Mouse (Mus musculus) forebrain, embryonic 16.5 days (tissue): ENCODE results near the gene Lmtk3. TPM values are rescaled to one million over a fixed set of nuclear protein-coding genes. Genes with fewer than 3 reads are reported as not detected.
A peak's percentile ranks its signal among the peaks of the same experiment; 100 is the strongest.

ENCODE experiments used
- ATAC-seq: fragments of 200-750 bp; cut with Nextera tagmentation; 2 replicates; pipeline ENCODE4 v1.8.0; 2017; ENCODE audit warnings: mild to moderate bottlenecking, moderate library complexity
- H3K27ac ChIP-seq: fragments of 300-500 bp; sonication (generic); 2 replicates; pipeline ENCODE4 v1.5.1; 2014; ENCODE audit warnings: low read length, control low read depth
- H3K27me3 ChIP-seq: fragments of 300-500 bp; sonication (generic); replicated peaks from 2 replicates; pipeline ENCODE4 v1.6.1; 2014; ENCODE audit warnings: low read length; ENCODE audit not compliant: control insufficient read depth, insufficient read depth
- H3K36me3 ChIP-seq: fragments of 300-500 bp; sonication (generic); 2 replicates; pipeline ENCODE4 v1.6.1; 2014; ENCODE audit not compliant: control insufficient read depth, insufficient read depth
- H3K4me1 ChIP-seq: fragments of 300-500 bp; sonication (generic); replicated peaks from 2 replicates; pipeline ENCODE4 v1.6.1; 2014; ENCODE audit warnings: low read length; ENCODE audit not compliant: control insufficient read depth, insufficient read depth
- H3K4me2 ChIP-seq: fragments of 300-500 bp; sonication (generic); 2 replicates; pipeline ENCODE4 v1.6.1; 2014; ENCODE audit warnings: mild to moderate bottlenecking, low read length, control low read depth
- H3K4me3 ChIP-seq: fragments of 300-500 bp; sonication (generic); replicated peaks from 2 replicates; pipeline ENCODE4 v1.5.1; 2014; ENCODE audit warnings: mild to moderate bottlenecking, low read length, control low read depth
- H3K9ac ChIP-seq: fragments of 300-500 bp; sonication (generic); replicated peaks from 2 replicates; pipeline ENCODE4 v1.6.1; 2014; ENCODE audit warnings: low read depth, low read length, control low read depth
- H3K9me3 ChIP-seq: fragments of 300-500 bp; sonication (generic); 2 replicates; pipeline ENCODE4 v1.6.1; 2016; ENCODE audit warnings: low read length; ENCODE audit not compliant: control insufficient read depth
- WGBS: fragments of 180-500 bp; shearing (Covaris S2); extraction: QIAGEN DNeasy Blood & Tissue Kit; methylation state at CpG from one replicate; pipeline ENCODE4 v1.1.7; 2014; 5-methylcytosine and 5-hydroxymethylcytosine counted together
- polyA plus RNA-seq: library from polyadenylated mRNA; unstranded; fragments of >200 nt; fragmentation: Nextera tagmentation; extraction: Ambion mirVana; gene quantifications from 2 replicates; pipeline ENCODE4 v1.2.1, GENCODE M21; 2015

The Lmtk3 gene
- polyA plus RNA-seq, 1 experiment from 2014 or later: 26.4 TPM

DNA sequence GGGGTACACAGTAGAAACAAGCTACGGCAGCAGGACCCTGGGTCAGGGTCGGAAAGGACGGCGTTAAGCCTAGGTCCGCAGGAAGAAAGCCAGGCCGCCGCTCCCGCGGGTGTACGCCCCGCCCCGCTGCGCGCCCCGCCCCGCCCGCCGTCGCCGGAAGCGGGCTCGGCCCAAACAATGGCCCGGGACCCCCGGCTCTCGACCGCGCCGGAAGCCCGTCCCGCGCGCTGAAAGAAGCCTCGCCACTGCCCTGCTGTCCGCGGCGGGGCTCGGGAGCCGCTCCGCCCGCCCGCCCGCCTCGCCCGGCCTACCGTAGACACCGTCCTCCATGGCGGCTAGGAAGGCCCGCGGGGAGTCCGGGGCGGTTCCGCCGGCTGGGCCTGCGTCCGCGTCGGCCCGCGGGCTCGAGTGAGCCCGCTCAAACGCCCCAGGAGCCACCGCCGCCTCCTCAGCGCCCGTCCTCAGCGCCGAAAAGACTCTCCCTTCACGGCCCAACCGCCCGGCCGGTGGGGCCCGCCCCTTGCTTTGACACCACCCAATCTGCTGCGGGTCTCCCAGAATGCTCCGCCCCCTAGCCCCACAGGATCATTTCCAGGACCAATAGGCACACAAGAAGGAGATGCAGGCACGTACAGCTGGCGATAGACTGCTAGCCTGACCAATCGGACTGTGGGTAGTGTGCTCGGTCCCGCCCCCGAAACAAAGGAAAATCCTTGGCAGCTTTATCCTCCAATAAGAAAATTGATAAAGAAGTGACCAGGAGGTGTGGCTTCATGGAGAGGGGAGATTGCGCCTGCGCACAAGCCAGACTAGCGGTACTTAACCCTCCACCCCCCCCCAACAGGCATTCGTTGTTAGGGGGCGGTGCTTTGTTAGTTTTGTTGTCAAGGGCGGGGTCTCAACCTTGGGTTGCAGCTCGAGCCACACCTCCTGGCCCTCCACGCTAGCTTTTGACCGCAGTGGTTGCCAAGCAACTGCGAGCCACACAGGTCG lies 30.5 kb downstream of the Lmtk3 start, which contains the start of gene Cyth2:
Gene Cyth2, minus strand, starts transcription at position 795 of the 993 bp plus-strand sequence.
- H3K27ac ChIP-seq: peak within 1 kb of the TSS; percentile 99
- no peaks in the 10 kb centered on the region for H3K9me3 ChIP-seq
- peak within 1 kb of the TSS; percentile 96 for H3K9ac ChIP-seq
- peaks cover 26% of the 10 kb centered on the region for H3K4me1 ChIP-seq
- H3K4me3 ChIP-seq: peak within 1 kb of the TSS; percentile 73
- WGBS: under 1% methylated on average over 87 of the region's 92 CpGs
- H3K36me3 ChIP-seq: peaks cover 20% of the 10 kb centered on the region
- ATAC-seq: peak; percentile 99
- H3K4me2 ChIP-seq: peak within 1 kb of the TSS; percentile 82
- H3K27me3 ChIP-seq: no peaks in the 10 kb centered on the region

DNA sequence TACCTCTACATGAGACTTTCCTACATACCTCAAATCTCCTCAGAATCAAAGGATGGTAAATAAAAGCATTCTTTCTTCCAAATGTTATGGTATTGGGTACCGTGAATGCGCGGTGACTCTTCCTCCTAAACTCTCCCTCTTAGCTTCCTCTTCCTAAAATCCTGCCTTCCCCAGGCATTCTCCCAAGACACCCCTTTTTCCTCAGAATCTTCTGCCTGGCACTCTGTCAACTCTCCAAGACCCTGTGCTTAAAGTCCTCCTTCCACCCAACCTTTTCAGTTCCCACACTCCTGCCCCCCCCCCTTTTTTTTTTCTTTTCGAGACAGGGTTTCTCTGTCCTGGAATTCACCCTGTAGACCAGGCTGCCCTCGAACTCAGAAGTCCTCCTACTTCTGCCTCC lies 31.3 kb downstream of the Lmtk3 start:
- H3K4me1 ChIP-seq: peaks cover 26% of the 10 kb centered on the region
- no peaks in the 10 kb centered on the region for H3K9me3 ChIP-seq
- peak overlapping the region; percentile 48 for H3K27ac ChIP-seq
- H3K9ac ChIP-seq: peak overlapping the region; percentile 31
- no peak for ATAC-seq
- peak overlapping the region; percentile 63 for H3K4me2 ChIP-seq
- H3K36me3 ChIP-seq: peaks cover 16% of the 10 kb centered on the region
- H3K4me3 ChIP-seq: peak overlapping the region; percentile 47
- 0% methylated on average over 5 of the region's 5 CpGs for WGBS
- no peaks in the 10 kb centered on the region for H3K27me3 ChIP-seq

DNA sequence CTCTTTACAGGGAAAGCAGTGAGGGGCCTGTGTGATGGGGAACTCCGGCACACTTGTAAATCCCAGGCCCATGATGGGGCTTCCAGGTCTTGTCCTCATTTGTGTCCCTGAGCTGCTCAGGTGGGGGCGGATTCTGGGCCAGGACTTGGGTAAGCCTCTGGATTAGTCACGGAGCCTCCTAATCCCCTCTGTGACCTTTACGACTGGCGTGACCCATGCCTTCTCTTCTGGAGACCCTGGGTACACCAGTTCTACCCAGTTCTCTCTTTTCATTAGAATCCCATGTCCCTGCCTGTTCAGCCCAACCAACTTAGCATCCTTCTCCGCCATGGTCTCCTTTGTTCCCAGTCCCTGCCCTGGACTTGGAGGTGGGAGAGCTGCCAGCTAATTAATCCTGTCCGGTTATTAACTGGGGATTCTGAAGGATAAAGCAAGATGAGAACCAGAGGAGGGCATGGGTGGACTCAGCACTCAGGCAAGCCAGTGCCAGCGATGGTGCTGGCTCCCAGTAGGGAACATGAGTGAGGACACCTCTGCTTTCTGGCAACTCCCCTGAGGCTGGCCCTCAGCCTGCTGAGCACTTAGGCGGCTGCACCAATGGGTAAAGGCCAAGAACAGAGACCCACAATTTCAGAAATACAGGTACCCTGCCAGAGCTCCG lies 31.9 kb downstream of the Lmtk3 start:
- no peaks in the 10 kb centered on the region for H3K9me3 ChIP-seq
- no peak overlapping the region for H3K9ac ChIP-seq
- 16% methylated on average over 10 of the region's 10 CpGs for WGBS
- peaks cover 26% of the 10 kb centered on the region for H3K4me1 ChIP-seq
- no peaks in the 10 kb centered on the region for H3K27me3 ChIP-seq
- H3K27ac ChIP-seq: peak overlapping the region; percentile 48
- ATAC-seq: no peak
- peaks cover 14% of the 10 kb centered on the region for H3K36me3 ChIP-seq
- H3K4me2 ChIP-seq: peak overlapping the region; percentile 63
- H3K4me3 ChIP-seq: peak overlapping the region; percentile 47

DNA sequence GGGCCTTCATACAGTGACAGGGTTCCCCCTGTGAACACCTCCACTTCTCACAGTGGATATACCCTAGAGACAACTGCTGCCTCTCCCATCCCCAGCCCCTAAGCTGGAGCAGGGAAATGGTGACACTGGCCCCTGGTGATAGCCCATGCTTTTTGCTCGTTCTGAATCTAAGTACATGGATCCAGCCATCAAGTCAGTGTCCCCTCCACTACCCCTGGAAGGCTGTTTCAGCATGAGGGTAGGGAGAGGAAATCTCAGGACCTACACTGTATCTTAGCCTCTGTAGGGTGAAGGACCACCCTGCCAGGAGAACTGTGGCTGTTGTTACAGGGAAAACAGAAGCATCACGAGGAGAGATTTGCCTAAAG lies 32.4 kb downstream of the Lmtk3 start:
- ATAC-seq: no peak
- H3K36me3 ChIP-seq: peaks cover 13% of the 10 kb centered on the region
- H3K27me3 ChIP-seq: no peaks in the 10 kb centered on the region
- H3K27ac ChIP-seq: no peak overlapping the region
- H3K9ac ChIP-seq: no peak overlapping the region
- H3K4me2 ChIP-seq: no peak overlapping the region
- no peaks in the 10 kb centered on the region for H3K9me3 ChIP-seq
- peaks cover 26% of the 10 kb centered on the region for H3K4me1 ChIP-seq
- 18% methylated on average over 2 of the region's 2 CpGs for WGBS
- no peak overlapping the region for H3K4me3 ChIP-seq

DNA sequence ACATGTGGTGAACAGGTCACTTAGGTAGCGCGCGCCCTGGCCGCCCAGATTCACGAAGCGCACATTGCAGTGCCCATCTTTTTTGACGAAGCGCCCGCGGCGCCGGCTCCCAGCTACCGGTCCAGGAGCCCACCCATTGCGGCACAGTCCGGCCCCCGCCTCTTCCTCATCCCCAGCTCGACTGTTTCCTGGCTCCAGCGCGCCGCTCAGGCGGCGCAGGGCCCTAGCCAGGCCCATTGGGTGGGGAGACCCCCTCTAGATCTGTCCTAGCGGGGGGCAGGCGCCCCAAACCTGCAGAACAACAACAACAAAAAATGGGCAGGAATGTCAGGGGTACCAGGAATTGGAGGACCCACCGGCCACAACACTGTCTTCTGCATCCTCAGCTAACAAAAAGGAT lies 36.3 kb downstream of the Lmtk3 start:
- H3K4me3 ChIP-seq: no peak overlapping the region
- no peak for ATAC-seq
- H3K36me3 ChIP-seq: 0 out of 2 replicates have a peak, but pooled peaks cover 2% of the 10 kb centered on the region
- no peak overlapping the region for H3K9ac ChIP-seq
- no peaks in the 10 kb centered on the region for H3K27me3 ChIP-seq
- H3K4me2 ChIP-seq: no peak overlapping the region
- WGBS: 11% methylated on average over 25 of the region's 25 CpGs
- H3K4me1 ChIP-seq: peaks cover 10% of the 10 kb centered on the region
- H3K9me3 ChIP-seq: no peaks in the 10 kb centered on the region
- H3K27ac ChIP-seq: no peak overlapping the region

DNA sequence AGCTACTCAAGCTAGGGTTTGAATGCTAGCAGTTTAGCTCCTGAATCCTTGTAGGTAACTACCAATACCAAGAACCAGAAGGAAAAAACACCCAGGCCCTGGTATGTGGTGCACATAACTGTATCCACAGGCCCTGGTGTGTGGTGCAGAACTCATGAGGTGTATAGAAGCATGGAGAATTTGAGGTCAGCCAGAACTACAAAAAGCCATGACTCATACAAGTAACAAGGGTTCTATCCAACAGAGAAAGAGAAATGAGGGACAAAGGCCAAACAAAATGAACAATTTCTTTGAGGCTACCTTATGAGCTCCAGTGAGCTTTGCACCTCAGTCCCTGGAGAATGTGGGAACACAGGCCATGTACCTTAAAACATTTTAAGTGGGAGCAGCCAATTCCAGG lies 37.4 kb downstream of the Lmtk3 start:
- Histone ChIP-seq H3K36me3 (peaks cover 10% of the 10 kb centered on the region), H3K9me3 (no peaks in the 10 kb centered on the region), H3K9ac (no peak overlapping the region), H3K27me3 (no peaks in the 10 kb centered on the region), H3K4me2 (no peak overlapping the region), H3K4me1 (no peaks in the 10 kb centered on the region), H3K27ac (no peak overlapping the region), H3K4me3 (no peak overlapping the region)
- no peak for ATAC-seq

DNA sequence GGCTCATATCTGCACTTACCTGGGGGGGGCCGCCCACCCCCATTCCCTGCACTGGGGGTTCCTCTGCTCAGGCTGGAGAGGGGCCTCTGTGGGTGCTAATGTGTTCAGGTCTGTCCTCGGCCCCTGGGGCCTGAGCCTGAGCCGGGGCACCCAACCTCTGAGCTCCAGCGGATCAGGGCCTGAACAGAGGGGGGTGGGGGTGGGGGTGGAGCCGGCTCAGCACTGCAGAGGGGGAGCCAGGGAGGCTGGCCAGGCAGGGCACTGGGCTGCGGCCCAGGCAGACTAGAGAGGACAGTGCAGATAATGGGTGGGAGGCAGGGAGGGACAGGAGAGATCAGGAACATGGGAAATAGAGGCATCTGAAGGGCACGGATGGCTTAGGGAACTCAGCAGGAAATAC lies 41.1 kb downstream of the Lmtk3 start, which contains the start of gene Kcnj14:
Gene Kcnj14, minus strand, starts transcription at position 185 of the 400 bp plus-strand sequence.
- no peak within 1 kb of the TSS for H3K27ac ChIP-seq
- H3K9ac ChIP-seq: no peak within 1 kb of the TSS
- 68% methylated on average over 7 of the region's 7 CpGs for WGBS
- peaks cover 2% of the 10 kb centered on the region for H3K4me1 ChIP-seq
- H3K9me3 ChIP-seq: no peaks in the 10 kb centered on the region
- no peak for ATAC-seq
- H3K36me3 ChIP-seq: peaks cover 16% of the 10 kb centered on the region
- H3K4me3 ChIP-seq: no peak within 1 kb of the TSS
- no peaks in the 10 kb centered on the region for H3K27me3 ChIP-seq
- no peak within 1 kb of the TSS for H3K4me2 ChIP-seq

DNA sequence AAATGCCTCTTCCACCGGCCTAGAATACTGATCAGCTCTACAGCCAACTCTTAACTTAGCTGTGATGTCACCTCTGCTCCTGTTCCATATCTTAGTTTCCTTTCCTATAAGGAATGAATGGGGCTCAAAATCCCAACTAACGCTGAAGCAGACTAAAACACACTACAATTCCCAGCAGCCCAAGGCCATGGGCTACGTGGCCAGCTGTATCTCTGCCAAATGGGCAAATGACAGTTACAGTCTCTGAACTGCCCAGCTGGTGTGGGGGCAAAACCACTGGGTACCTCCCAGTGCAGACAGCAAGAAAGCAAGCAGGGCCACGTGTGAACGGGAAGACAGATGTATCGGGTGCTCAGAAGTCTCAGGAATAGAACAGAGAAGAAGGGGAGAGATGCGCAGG lies 43.1 kb downstream of the Lmtk3 start:
- Histone ChIP-seq H3K27me3 (peaks cover 2% of the 10 kb centered on the region), H3K4me1 (peaks cover 11% of the 10 kb centered on the region), H3K9me3 (no peaks in the 10 kb centered on the region), H3K9ac (no peak overlapping the region), H3K27ac (no peak overlapping the region), H3K36me3 (peaks cover 16% of the 10 kb centered on the region), H3K4me2 (no peak overlapping the region), H3K4me3 (no peak overlapping the region)
- no peak for ATAC-seq
- WGBS: 88% methylated on average over 7 of the region's 7 CpGs

DNA sequence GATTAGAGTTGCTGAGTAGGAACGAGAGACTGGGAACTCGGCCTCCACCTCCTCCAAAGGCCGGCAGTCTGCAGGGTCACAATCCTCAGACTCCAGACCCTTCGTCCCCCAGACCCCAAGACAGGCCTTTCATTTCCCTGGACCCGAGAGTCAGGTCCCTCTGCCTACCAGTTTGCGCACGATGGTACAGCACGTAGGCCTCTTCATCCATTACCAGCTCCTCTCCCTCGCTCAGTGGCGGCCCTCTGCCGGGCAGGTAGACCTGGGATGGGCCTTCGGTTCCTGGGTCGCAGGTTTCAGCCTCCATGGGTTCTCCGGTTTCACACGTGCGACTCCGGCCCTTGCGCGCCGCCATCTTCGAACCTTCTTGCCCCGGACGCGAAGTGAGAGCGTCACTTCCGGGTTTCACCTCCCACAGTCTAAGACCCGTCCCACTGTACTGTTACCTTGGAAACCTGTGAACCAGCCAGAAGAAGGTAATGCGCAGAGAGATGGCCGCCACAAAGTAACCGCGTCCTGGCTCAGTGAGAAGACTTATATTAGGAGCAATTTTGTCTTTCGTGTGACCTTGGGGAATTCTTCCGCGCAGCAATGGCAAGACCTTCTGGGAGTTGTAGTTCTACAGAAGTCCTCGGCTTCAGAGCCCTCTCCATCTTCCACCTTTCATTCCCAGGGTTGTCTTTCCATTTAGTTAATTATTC lies 47.0 kb downstream of the Lmtk3 start, which contains the start of gene Grwd1:
Gene Grwd1, minus strand, starts transcription at position 518 of the 701 bp plus-strand sequence.
- peaks cover 24% of the 10 kb centered on the region for H3K4me1 ChIP-seq
- peak within 1 kb of the TSS; percentile 58 for H3K9ac ChIP-seq
- H3K36me3 ChIP-seq: peaks cover 9% of the 10 kb centered on the region
- H3K9me3 ChIP-seq: no peaks in the 10 kb centered on the region
- peaks cover 42% of the 10 kb centered on the region for H3K27me3 ChIP-seq
- H3K4me3 ChIP-seq: peak within 1 kb of the TSS; percentile 70
- peak within 1 kb of the TSS; percentile 63 for H3K4me2 ChIP-seq
- peak; percentile 93 for ATAC-seq
- WGBS: under 1% methylated on average over 35 of the region's 35 CpGs
- H3K27ac ChIP-seq: peak within 1 kb of the TSS; percentile 88
